Mouse (Mus musculus) lung, postnatal 25 days (tissue): ENCODE data around the gene Elp5.

ENCODE experiments used
- DNase-seq: peaks from one replicate; pipeline ENCODE4 v3.0.0; 2022; ENCODE audit warnings: low spot score

Elp5 gene

GRCm38 (mm10) chr11:70014880-70015558 lies 32.7 kb upstream of the Elp5 start, which contains the start of gene Acadvl:
Gene Acadvl, minus strand, starts transcription at chr11:70015411.
- DNase-seq, result peak; percentile 92

- DNase-seq, result no peak
Observed at GRCm38 (mm10) chr11:70014051-70014450, 31.7 kb upstream of the Elp5 start.

GRCm38 (mm10) chr11:70013408-70013807 lies 31.1 kb upstream of the Elp5 start:
- no peak for DNase-seq

- DNase-seq, result no peak
Observed at GRCm38 (mm10) chr11:70012931-70013330, 30.6 kb upstream of the Elp5 start.

GRCm38 (mm10) chr11:70010961-70011360 lies 28.6 kb upstream of the Elp5 start:
- DNase-seq, result no peak

GRCm38 (mm10) chr11:70010548-70010947 lies 28.2 kb upstream of the Elp5 start:
- no peak for DNase-seq

- no peak for DNase-seq
Observed at GRCm38 (mm10) chr11:70010033-70010432, 27.7 kb upstream of the Elp5 start.

- no peak for DNase-seq
Observed at GRCm38 (mm10) chr11:70005521-70005920, 23.2 kb upstream of the Elp5 start.

GRCm38 (mm10) chr11:70002471-70002870 lies 20.2 kb upstream of the Elp5 start:
- DNase-seq, result no peak

- peak; percentile 49 for DNase-seq
Observed at GRCm38 (mm10) chr11:70001865-70002264, 19.5 kb upstream of the Elp5 start.

- no peak for DNase-seq
Observed at GRCm38 (mm10) chr11:70001159-70001558, 18.8 kb upstream of the Elp5 start.

- DNase-seq, result peak; percentile 95
Observed at GRCm38 (mm10) chr11:70000396-70000898, 18.1 kb upstream of the Elp5 start, which contains the start of gene Dvl2. Gene Dvl2, plus strand, starts transcription at chr11:70000595.

- DNase-seq, result no peak
Observed at GRCm38 (mm10) chr11:69999666-70000065, 17.3 kb upstream of the Elp5 start.

GRCm38 (mm10) chr11:69998567-69999491 lies 16.5 kb upstream of the Elp5 start:
- DNase-seq, result no peak

- peak; percentile 92 for DNase-seq
Observed at GRCm38 (mm10) chr11:69997070-69997509, 14.8 kb upstream of the Elp5 start.

- DNase-seq, result no peak
Observed at GRCm38 (mm10) chr11:69996161-69997061, 14.1 kb upstream of the Elp5 start.

GRCm38 (mm10) chr11:69995391-69995960 lies 13.2 kb upstream of the Elp5 start, which contains the start of gene Phf23:
Gene Phf23, plus strand, starts transcription at chr11:69995777.
- DNase-seq, result peak; percentile 99

GRCm38 (mm10) chr11:69994401-69995090 lies 12.2 kb upstream of the Elp5 start:
- no peak for DNase-seq

- no peak for DNase-seq
Observed at GRCm38 (mm10) chr11:69992932-69993331, 10.6 kb upstream of the Elp5 start.

GRCm38 (mm10) chr11:69992396-69992795 lies 10.1 kb upstream of the Elp5 start:
- DNase-seq, result no peak

- no peak for DNase-seq
Observed at GRCm38 (mm10) chr11:69991711-69992110, 9.4 kb upstream of the Elp5 start.
